Mouse (Mus musculus): ENCODE results near the gene Kcne3.

The Kcne3 gene

DNA sequence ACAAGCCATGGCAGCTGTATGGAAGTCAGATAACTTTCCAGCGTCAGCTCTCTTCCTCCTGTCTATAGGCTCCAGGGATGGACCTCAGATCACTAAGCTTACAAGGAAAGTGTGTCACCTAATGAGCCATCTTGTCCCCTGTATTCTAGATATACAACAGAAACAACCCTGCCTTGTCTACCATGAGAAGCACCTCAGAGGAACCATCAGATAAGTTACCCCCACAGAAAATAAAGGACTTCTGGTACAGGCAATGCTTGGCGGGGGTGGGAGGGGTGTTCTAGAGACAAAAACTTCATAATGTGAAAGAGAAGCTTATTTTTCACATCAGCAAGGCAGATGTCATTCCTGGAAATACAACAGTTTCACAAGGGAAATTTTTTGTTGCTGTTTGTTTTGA is 29.8 kb downstream of the Kcne3 start:
- no peaks in the 10 kb centered on the region for H3K36me3 ChIP-seq (ENCODE audit: control insufficient read depth, insufficient read depth, low read length, poor library complexity, severe bottlenecking)
- DNase-seq (ENCODE audit: low read depth, low spot score) = no peak
- no peaks in the 10 kb centered on the region for H3K27me3 ChIP-seq (ENCODE audit: control insufficient read depth, insufficient read depth, low read length, poor library complexity, severe bottlenecking)

DNA sequence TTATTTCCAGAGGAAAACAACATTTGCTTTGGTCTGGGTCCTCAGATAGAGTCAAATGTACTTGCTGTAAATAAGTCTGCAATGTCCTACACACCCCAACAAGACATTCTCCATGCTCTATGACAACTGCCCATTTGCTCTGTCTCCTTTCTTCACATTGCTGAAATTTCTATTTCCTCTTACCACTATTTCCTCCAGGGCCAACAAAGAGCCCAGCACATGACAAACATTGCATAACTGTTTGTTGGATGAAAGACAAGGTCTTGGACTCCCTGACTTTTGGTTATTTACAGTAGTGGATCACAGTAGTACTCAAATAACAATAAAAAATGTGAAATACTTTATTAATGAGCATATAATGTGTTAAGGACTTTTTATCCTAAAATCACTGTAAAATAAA is 31.6 kb downstream of the Kcne3 start:
- DNase-seq (ENCODE audit: low read depth, low spot score) = no peak
- H3K36me3 ChIP-seq (ENCODE audit: control insufficient read depth, insufficient read depth, low read length, poor library complexity, severe bottlenecking) = no peaks in the 10 kb centered on the region

DNA sequence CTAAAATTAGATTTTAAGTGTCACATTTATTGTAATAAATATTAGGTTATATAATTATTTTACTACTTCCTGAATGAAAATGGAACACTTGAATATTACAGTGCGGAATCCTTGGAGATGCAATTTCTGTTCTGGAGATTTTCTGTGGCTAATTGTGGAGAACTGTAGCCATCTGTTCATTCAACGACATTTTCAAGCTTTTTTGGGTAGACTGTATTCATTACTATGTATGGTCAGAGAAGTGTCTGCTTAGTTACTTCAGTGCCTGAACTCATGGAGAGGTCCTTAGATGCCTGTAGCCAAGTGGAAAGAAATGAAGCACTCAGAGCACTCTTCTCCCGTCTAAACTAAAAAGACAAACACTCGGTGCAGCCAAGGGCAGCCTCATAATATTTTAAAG is 38.0 kb downstream of the Kcne3 start:
- no peak for DNase-seq (ENCODE audit: low read depth, low spot score)
- Histone ChIP-seq H3K36me3 (ENCODE audit: control insufficient read depth, insufficient read depth, low read length, poor library complexity, severe bottlenecking) (no peaks in the 10 kb centered on the region), H3K27me3 (ENCODE audit: control insufficient read depth, insufficient read depth, low read length, poor library complexity, severe bottlenecking) (no peaks in the 10 kb centered on the region)

More for the DNA sequence above, 31.6 kb downstream of the Kcne3 start:
- H3K27me3 ChIP-seq (ENCODE audit: control insufficient read depth, insufficient read depth, low read length, poor library complexity, severe bottlenecking) = no peaks in the 10 kb centered on the region

DNA sequence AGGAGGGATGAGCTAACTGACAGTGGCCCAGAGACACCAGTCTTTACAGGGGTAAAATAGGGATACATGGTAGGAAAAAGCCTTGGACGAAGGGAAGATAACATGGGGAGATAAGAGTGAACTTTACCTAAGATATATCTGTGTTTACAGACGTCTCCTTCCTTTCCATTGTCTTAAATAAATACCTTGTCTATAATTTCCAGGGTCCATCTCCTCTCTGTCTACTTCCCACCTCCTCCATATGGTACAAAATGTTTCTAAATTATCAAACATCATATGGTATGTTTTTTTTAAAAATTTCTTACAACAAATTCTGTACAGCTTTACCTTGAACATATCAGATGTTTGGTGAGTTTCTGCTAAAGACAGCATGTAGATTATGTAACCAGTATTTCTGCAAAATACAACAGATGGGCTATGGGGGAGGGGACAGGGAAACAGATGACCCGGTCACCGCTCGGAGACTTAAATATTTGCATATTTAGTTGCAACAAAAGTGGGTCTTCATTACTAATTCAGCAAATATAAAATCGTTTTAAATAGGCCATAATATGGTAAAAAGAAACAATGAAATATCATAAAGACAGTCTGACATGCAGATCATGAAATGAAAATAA is 38.9 kb downstream of the Kcne3 start:
- no peaks in the 10 kb centered on the region for H3K36me3 ChIP-seq (ENCODE audit: control insufficient read depth, insufficient read depth, low read length, poor library complexity, severe bottlenecking)
- no peak for DNase-seq (ENCODE audit: low read depth, low spot score)
- H3K27me3 ChIP-seq (ENCODE audit: control insufficient read depth, insufficient read depth, low read length, poor library complexity, severe bottlenecking) = no peaks in the 10 kb centered on the region

DNA sequence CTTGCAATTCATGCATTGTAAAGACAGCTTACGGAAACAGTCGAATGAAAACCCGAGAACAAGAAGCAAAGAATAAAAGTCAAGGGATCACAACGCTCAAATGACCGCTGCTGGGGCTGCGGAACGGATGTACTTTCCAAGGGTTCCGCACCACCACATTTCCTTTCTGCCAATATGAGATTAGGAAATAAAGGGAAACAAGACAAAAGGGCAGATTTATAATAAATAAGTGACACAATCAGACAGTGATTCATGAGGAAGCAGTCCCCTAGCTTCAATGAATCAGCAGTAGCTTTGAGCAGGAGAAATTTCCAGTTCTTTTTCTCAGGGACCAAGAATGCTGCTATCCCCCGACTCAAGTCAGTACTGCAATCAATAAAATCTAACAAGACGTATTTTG is 39.7 kb downstream of the Kcne3 start:
- DNase-seq (ENCODE audit: low read depth, low spot score) = no peak
- Histone ChIP-seq H3K36me3 (ENCODE audit: control insufficient read depth, insufficient read depth, low read length, poor library complexity, severe bottlenecking) (no peaks in the 10 kb centered on the region), H3K27me3 (ENCODE audit: control insufficient read depth, insufficient read depth, low read length, poor library complexity, severe bottlenecking) (no peaks in the 10 kb centered on the region)

DNA sequence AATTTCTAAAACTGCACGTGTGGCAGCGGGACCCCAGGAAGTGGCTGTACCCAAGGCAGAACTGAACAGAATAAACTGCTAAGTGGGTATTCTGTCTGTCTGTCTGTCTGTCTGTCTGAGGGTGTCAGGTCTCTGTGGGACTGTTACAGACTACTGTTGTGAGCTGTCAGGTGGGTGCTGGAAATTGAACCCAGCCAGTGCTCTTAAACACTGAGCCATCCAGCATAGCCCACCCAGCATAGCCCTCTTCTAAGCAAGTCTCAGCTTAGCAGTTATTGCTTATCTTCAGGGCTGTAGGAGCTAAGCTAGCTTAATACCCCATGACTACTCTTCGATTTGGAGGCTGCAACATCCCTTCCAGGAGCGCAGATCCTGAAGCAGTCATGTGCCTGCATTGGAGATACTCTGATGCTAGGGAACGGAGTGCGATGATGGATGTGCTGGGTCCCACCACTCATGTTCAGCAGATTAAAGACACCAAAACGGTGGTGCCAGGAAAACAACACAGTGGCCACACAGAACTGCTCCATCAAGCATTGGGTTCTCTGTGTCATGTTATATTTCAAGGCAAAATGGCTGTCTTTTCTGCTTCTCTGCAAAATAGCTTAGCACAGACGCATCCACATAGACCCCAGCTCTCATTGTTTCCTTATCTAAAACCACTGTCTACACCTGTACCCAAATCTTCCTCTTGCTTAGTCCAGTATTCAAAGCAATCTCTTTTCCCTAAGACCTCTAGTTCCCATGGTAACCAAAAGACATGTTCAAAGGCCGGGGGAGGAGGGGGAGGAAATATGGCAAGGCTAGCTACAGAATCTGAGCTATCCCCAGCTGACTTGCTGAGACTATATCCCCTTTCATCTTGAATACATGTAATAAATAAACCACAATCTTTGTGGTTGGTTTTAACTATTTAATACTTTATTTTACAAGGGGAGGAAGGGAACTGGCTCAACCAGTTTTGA is 40.6 kb downstream of the Kcne3 start:
- DNase-seq (ENCODE audit: low read depth, low spot score) = no peak
- H3K27me3 ChIP-seq (ENCODE audit: control insufficient read depth, insufficient read depth, low read length, poor library complexity, severe bottlenecking) = no peaks in the 10 kb centered on the region
- H3K36me3 ChIP-seq (ENCODE audit: control insufficient read depth, insufficient read depth, low read length, poor library complexity, severe bottlenecking) = no peaks in the 10 kb centered on the region

DNA sequence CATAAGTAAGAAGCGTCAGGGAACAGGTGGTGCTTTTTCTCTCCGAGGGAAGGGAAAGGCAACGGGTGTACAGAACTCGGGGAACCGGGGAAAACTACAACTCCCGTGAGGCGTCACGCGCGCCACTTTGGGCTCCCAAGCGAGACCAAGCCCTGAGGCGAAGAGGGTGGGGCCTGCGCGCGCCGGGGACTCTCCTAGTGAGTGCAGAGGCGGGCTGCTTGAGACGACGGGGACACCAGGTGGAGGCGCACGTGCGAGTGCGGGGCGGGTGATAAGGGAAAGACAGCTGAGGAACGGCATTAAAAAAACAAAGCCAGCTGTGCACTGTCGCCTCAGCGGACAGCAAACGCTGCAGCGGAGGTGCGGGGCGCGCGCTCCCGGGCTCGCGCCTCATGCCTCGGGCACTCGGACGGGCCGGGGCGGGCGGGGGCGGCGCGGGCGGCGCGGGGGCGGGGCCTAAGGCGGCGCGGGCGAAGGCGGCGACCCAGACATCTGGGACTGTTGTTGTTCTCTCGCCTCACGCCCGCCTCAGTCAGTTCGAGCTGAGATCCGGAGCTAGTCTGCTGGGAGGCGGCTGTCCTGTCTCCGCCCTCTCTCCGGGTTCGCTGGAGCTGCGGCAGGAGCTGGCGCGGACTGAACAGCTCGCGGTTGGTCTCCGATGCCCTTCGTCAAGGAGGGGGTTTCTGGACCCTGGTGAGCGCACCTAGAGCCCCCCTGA is 51.0 kb downstream of the Kcne3 start, which contains the start of gene Pgm2l1:
Gene Pgm2l1, plus strand, starts transcription at position 237 of the 718 bp plus-strand sequence.
- Histone ChIP-seq H3K27me3 (ENCODE audit: control insufficient read depth, insufficient read depth, low read length, poor library complexity, severe bottlenecking) (no peaks in the 10 kb centered on the region), H3K36me3 (ENCODE audit: control insufficient read depth, insufficient read depth, low read length, poor library complexity, severe bottlenecking) (no peaks in the 10 kb centered on the region)
- peak; percentile 95 for DNase-seq (ENCODE audit: low read depth, low spot score)

DNA sequence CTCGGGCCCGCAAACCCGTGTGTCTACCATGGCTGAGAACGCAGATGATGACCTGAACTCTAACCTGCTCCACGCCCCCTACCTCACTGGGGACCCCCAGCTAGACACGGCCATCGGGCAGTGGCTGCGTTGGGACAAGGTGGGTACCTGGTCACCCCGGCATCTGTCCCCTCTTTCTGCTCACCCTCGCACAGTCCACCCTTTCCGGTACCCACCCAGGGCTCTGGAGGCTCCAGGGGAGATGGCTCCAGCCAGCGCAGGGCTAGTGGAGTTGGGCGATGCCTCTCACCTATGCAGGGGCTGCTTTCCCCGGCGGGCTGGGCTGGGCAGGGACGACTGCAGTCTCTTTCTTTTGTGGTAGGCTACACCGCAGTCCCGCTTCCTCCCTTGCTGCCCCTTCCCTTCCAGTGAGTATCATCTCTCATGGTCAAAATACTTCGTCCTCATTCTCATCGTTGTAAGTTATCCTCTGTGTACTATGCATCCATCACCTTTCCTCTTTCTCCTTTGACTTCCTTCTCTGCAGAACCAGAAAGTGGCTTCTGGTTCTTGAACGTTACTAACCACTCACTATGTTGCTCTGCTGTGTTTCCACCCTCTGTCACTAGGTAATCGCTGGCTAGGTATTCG is 51.7 kb downstream of the Kcne3 start:
- Histone ChIP-seq H3K36me3 (ENCODE audit: control insufficient read depth, insufficient read depth, low read length, poor library complexity, severe bottlenecking) (no peaks in the 10 kb centered on the region), H3K27me3 (ENCODE audit: control insufficient read depth, insufficient read depth, low read length, poor library complexity, severe bottlenecking) (no peaks in the 10 kb centered on the region)
- DNase-seq (ENCODE audit: low read depth, low spot score) = peak; percentile 22

DNA sequence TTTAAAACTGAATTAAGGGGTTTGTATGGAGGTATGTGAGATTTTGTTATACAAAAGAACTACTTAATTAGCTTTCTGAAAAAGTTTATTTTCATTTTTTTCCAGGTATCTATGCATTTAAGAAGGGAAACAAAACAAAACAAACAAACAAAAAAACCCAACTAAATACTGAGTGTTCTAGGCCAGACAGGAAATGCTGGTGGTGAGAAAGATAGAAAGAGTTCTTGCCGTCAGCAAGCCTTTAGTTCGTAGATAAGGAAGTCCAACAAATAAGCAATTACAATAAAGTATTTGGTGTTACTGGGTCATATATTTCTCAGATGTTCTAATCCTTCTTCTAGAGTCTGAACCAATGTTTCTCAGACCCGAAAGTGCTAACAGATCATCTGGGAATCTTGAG is 52.7 kb downstream of the Kcne3 start:
- no peaks in the 10 kb centered on the region for H3K36me3 ChIP-seq (ENCODE audit: control insufficient read depth, insufficient read depth, low read length, poor library complexity, severe bottlenecking)
- no peak for DNase-seq (ENCODE audit: low read depth, low spot score)
- H3K27me3 ChIP-seq (ENCODE audit: control insufficient read depth, insufficient read depth, low read length, poor library complexity, severe bottlenecking) = no peaks in the 10 kb centered on the region

DNA sequence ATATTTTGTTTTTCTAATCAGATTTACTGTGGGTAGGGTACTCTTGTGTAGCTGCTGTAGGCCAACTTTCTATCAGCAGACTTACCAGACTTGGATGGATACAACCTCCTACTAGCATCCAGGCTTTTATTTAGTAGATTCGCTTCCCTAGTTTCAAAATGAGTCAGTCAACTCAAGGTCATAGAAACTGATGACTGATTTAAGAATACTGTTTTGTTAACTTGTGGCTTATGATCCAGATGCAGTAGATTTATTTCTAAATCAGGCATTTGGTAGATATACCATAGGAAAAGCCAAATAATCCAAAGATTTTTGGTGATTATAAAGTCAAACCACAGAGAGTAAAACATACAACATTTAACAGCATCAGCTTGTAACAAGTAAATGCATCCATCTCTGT is 54.3 kb downstream of the Kcne3 start:
- no peak for DNase-seq (ENCODE audit: low read depth, low spot score)
- no peaks in the 10 kb centered on the region for H3K27me3 ChIP-seq (ENCODE audit: control insufficient read depth, insufficient read depth, low read length, poor library complexity, severe bottlenecking)

DNA sequence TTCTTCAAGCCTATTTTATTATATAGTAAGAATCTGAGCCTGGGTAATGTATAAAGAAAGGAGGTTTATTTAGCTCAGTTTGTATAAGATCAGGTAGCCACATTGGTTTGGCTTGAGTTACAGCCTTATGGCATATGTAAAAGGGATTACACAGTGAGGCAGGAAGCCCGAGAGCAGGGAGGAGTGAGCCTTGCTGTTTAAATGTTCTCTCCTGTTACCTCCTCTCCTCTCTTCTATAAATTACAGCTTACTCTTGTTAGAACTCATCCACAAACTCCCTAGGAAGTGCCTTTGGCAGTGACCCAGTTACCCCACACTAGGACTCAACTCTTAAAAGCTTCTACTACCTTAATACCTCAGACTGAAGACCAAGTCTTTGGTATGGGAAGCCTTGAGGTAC is 55.4 kb downstream of the Kcne3 start:
- no peaks in the 10 kb centered on the region for H3K27me3 ChIP-seq (ENCODE audit: control insufficient read depth, insufficient read depth, low read length, poor library complexity, severe bottlenecking)
- H3K36me3 ChIP-seq (ENCODE audit: control insufficient read depth, insufficient read depth, low read length, poor library complexity, severe bottlenecking) = no peaks in the 10 kb centered on the region
- DNase-seq (ENCODE audit: low read depth, low spot score) = no peak

More for the DNA sequence above, 54.3 kb downstream of the Kcne3 start:
- H3K36me3 ChIP-seq (ENCODE audit: control insufficient read depth, insufficient read depth, low read length, poor library complexity, severe bottlenecking) = no peaks in the 10 kb centered on the region

DNA sequence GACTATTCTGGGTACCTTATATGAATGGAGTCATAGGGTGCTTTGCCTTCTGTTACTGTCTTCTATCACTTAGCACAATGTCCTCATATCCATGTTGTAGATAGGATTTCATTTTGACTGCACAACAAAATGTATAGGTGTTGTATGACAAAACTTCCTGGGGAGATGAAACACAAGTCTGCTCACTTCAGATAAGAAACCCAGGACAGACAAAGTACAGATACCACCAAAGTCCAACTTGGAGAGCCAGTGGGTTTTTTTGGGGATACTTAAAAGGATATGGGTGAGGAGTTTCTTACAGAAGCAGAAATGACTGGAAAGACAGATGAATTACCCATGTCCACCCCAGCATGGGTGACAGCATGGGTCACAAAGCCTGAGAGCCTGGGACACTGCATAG is 57.4 kb downstream of the Kcne3 start:
- no peaks in the 10 kb centered on the region for H3K36me3 ChIP-seq (ENCODE audit: control insufficient read depth, insufficient read depth, low read length, poor library complexity, severe bottlenecking)
- H3K27me3 ChIP-seq (ENCODE audit: control insufficient read depth, insufficient read depth, low read length, poor library complexity, severe bottlenecking) = no peaks in the 10 kb centered on the region
- no peak for DNase-seq (ENCODE audit: low read depth, low spot score)

Measured in splenic B cell, adult 2 months (primary cell).